Mouse (Mus musculus): Measurements from ENCODE around the gene Ptpn21. TPM values are rescaled to one million over a fixed set of nuclear protein-coding genes. Genes with fewer than 3 reads are reported as not detected.

The Ptpn21 gene
- total and polyA plus RNA-seq, 2 experiments from 2014 or later, result 5.4 to 16.0 TPM

DNA sequence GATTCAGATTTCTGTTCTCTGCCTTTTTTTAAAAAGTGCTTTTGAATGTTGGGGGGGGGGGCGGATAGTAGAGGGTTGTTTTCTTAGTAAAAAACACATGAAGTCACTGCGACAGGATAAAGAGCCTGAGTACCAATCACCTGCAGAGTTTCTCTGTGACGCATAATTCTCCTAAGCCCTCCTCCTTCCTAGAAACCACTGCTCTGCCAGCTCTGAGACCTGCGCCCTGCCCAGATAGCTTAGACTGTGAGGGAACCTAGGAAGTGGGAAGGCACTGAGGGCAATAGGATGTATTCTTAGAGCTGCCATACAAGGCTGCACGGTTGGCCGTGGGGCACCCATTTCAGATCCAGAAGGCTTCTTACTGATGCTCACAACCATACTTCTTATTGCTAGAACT, 24.4 kb downstream of the Ptpn21 start:
- Histone ChIP-seq H3K4me2 (ENCODE audit: low read depth, low read length) (no peak overlapping the region), H3K27me3 (ENCODE audit: control insufficient read depth, insufficient read depth, low read length) (no peaks in the 10 kb centered on the region), H3K36me3 (replicated peaks; ENCODE audit: control insufficient read depth, insufficient read depth, low read length) (peaks cover 8% of the 10 kb centered on the region), H3K4me3 (ENCODE audit: low read depth, low read length) (no peak overlapping the region), H3K27ac (ENCODE audit: low read depth) (no peak overlapping the region), H3K9ac (replicated peaks; ENCODE audit: low read depth, low read length) (no peak overlapping the region), H3K9me3 (replicated peaks; ENCODE audit: control insufficient read depth, low read length) (no peaks in the 10 kb centered on the region), H3K4me1 (ENCODE audit: control insufficient read depth, insufficient read depth) (peaks cover 25% of the 10 kb centered on the region)
- DNase-seq (ENCODE audit: low spot score) (no peak), ATAC-seq (ENCODE audit: insufficient read depth, low read depth) (no peak)
- WGBS, result 74% methylated on average over 6 of the region's 6 CpGs
- TF ChIP-seq EP300 (IDR thresholded peaks at IDR 0.05; ENCODE audit: low read depth), result no peak

DNA sequence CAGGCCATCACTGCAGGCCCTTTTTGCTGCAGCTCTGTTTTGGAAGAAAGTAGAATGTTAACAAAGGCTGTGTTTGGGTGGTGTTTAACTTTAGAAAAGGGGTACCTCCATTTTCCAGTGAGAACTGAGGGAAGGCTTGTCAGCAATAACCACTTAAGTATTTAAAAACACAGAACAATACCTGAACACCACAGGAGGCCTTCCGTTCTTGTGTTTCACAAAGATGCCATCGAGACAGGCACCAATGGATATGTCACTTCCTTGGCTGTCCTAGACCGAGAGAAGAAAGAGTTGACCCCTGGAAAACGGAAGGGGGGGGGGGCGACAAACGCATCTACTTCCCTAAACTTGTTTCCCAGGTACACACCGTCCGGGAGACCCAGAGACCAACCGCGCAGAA, 33.2 kb downstream of the Ptpn21 start:
- H3K9me3 ChIP-seq (replicated peaks; ENCODE audit: control insufficient read depth, low read length), result no peaks in the 10 kb centered on the region
- H3K4me1 ChIP-seq (ENCODE audit: control insufficient read depth, insufficient read depth), result no peaks in the 10 kb centered on the region
- no peak for TF ChIP-seq EP300 (IDR thresholded peaks at IDR 0.05; ENCODE audit: low read depth)
- no peak overlapping the region for H3K27ac ChIP-seq (ENCODE audit: low read depth)
- H3K36me3 ChIP-seq (replicated peaks; ENCODE audit: control insufficient read depth, insufficient read depth, low read length), result peaks cover 46% of the 10 kb centered on the region
- DNase-seq (ENCODE audit: low spot score) (no peak), ATAC-seq (ENCODE audit: insufficient read depth, low read depth) (no peak)
- WGBS, result 90% methylated on average over 10 of the region's 10 CpGs
- no peak overlapping the region for H3K4me3 ChIP-seq (ENCODE audit: low read depth, low read length)
- H3K4me2 ChIP-seq (ENCODE audit: low read depth, low read length), result no peak overlapping the region
- H3K9ac ChIP-seq (replicated peaks; ENCODE audit: low read depth, low read length), result no peak overlapping the region
- H3K27me3 ChIP-seq (ENCODE audit: control insufficient read depth, insufficient read depth, low read length), result no peaks in the 10 kb centered on the region

DNA sequence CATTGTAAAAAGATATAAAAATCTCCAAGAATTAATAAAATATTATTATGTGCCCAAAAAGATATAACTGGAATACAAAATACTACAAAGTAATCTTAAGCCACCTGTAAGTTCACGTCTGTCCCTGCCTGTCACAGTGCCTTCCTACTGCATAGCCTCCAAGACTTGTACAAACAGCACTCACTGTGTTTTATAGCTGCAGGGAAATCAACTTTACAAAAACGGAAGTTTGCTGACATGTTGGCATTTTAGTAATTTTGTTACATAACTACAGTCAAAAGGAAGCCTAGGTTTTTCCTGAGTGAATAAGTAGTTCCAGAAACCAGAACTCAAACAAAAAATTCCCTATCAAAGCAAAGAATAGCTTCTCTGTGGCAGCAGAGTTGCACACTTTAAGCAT, 33.7 kb downstream of the Ptpn21 start:
- ATAC-seq (ENCODE audit: insufficient read depth, low read depth) (no peak), DNase-seq (ENCODE audit: low spot score) (no peak)
- Histone ChIP-seq H3K36me3 (replicated peaks; ENCODE audit: control insufficient read depth, insufficient read depth, low read length) (peaks cover 47% of the 10 kb centered on the region), H3K27ac (ENCODE audit: low read depth) (no peak overlapping the region), H3K4me3 (ENCODE audit: low read depth, low read length) (no peak overlapping the region), H3K9me3 (replicated peaks; ENCODE audit: control insufficient read depth, low read length) (no peaks in the 10 kb centered on the region), H3K27me3 (ENCODE audit: control insufficient read depth, insufficient read depth, low read length) (no peaks in the 10 kb centered on the region), H3K4me2 (ENCODE audit: low read depth, low read length) (no peak overlapping the region), H3K4me1 (ENCODE audit: control insufficient read depth, insufficient read depth) (no peaks in the 10 kb centered on the region), H3K9ac (replicated peaks; ENCODE audit: low read depth, low read length) (no peak overlapping the region)
- no peak for TF ChIP-seq CTCF (IDR thresholded peaks at IDR 0.05; ENCODE audit: low read depth)
- TF ChIP-seq EP300 (IDR thresholded peaks at IDR 0.05; ENCODE audit: low read depth), result no peak
- 69% methylated on average over 2 of the region's 2 CpGs for WGBS

DNA sequence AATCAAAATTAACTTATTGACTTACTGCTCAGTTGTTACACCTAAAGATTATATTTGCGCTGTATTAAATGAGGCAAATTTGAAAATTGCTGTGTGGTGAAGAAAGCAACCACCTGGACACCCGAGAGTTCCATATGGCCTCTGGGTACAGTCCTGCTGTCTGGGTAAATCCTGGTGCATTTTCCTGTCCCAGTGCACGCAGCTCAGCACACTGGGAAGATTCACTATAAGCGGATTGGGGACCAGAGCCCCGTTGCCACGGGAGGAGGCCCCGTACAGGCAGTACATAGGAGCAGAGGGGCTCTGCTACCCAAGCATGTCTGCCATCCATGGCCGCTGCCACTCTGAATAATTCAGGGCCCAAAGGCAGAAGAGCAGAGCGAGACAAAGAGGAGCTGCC, 35.6 kb downstream of the Ptpn21 start:
- Histone ChIP-seq H3K27me3 (ENCODE audit: control insufficient read depth, insufficient read depth, low read length) (no peaks in the 10 kb centered on the region), H3K36me3 (replicated peaks; ENCODE audit: control insufficient read depth, insufficient read depth, low read length) (peaks cover 49% of the 10 kb centered on the region), H3K27ac (ENCODE audit: low read depth) (no peak overlapping the region), H3K9ac (replicated peaks; ENCODE audit: low read depth, low read length) (no peak overlapping the region), H3K4me1 (ENCODE audit: control insufficient read depth, insufficient read depth) (no peaks in the 10 kb centered on the region), H3K9me3 (replicated peaks; ENCODE audit: control insufficient read depth, low read length) (no peaks in the 10 kb centered on the region), H3K4me3 (ENCODE audit: low read depth, low read length) (no peak overlapping the region), H3K4me2 (ENCODE audit: low read depth, low read length) (no peak overlapping the region)
- 94% methylated on average over 9 of the region's 9 CpGs for WGBS
- TF ChIP-seq CTCF (IDR thresholded peaks at IDR 0.05; ENCODE audit: low read depth) (no peak), EP300 (IDR thresholded peaks at IDR 0.05; ENCODE audit: low read depth) (no peak)
- no peak for DNase-seq (ENCODE audit: low spot score)
- ATAC-seq (ENCODE audit: insufficient read depth, low read depth), result no peak

DNA sequence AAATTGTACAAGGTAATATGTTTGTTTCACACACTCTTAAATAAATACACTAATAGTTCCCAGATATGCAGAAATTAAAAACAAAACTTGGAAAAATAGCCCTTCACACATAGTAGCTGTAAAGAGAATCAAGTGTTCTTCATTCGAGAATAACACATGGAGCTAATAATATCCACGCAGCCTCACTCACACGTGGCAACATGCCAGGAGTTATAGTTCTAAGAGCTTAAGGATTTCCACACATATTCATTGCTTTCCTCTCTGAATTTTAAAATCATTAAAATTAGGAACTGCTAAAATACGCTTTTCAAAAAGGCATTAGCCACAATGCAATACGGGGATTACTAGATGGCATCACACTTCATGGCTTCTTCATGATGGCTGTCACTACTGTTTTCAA, 40.0 kb downstream of the Ptpn21 start:
- TF ChIP-seq CTCF (IDR thresholded peaks at IDR 0.05; ENCODE audit: low read depth) (no peak), EP300 (IDR thresholded peaks at IDR 0.05; ENCODE audit: low read depth) (no peak)
- WGBS, result 46% methylated on average over 5 of the region's 5 CpGs
- H3K9ac ChIP-seq (replicated peaks; ENCODE audit: low read depth, low read length), result no peak overlapping the region
- H3K36me3 ChIP-seq (replicated peaks; ENCODE audit: control insufficient read depth, insufficient read depth, low read length), result peaks cover 49% of the 10 kb centered on the region
- H3K4me3 ChIP-seq (ENCODE audit: low read depth, low read length), result no peak overlapping the region
- no peak overlapping the region for H3K27ac ChIP-seq (ENCODE audit: low read depth)
- no peaks in the 10 kb centered on the region for H3K9me3 ChIP-seq (replicated peaks; ENCODE audit: control insufficient read depth, low read length)
- no peaks in the 10 kb centered on the region for H3K27me3 ChIP-seq (ENCODE audit: control insufficient read depth, insufficient read depth, low read length)
- H3K4me2 ChIP-seq (ENCODE audit: low read depth, low read length), result no peak overlapping the region
- no peak for ATAC-seq (ENCODE audit: insufficient read depth, low read depth)
- DNase-seq (ENCODE audit: low spot score), result no peak
- no peaks in the 10 kb centered on the region for H3K4me1 ChIP-seq (ENCODE audit: control insufficient read depth, insufficient read depth)

DNA sequence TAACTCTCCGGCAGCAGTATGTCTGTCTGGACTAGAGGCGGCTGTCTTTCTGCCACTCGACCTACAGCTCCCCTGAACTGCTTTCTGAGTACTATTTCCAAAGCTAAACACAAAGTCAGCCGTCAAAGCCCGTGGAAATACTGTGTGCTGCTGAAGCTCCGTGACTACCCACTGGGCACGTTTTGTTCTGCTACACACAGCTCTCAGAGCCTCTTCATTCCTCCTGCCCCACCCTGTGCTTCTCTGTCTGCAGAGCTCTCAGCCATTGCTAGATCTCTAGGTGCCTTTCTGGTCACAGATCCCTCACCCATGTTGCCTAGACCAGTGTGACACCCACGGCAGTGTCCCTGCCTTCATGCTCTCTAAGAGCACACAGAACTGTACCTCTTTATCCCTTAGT, 47.0 kb downstream of the Ptpn21 start:
- Histone ChIP-seq H3K36me3 (replicated peaks; ENCODE audit: control insufficient read depth, insufficient read depth, low read length) (peaks cover 89% of the 10 kb centered on the region), H3K4me2 (ENCODE audit: low read depth, low read length) (no peak overlapping the region), H3K4me1 (ENCODE audit: control insufficient read depth, insufficient read depth) (no peaks in the 10 kb centered on the region), H3K4me3 (ENCODE audit: low read depth, low read length) (no peak overlapping the region), H3K9ac (replicated peaks; ENCODE audit: low read depth, low read length) (no peak overlapping the region), H3K27ac (ENCODE audit: low read depth) (no peak overlapping the region), H3K27me3 (ENCODE audit: control insufficient read depth, insufficient read depth, low read length) (no peaks in the 10 kb centered on the region), H3K9me3 (replicated peaks; ENCODE audit: control insufficient read depth, low read length) (no peaks in the 10 kb centered on the region)
- no peak for DNase-seq (ENCODE audit: low spot score)
- no peak for ATAC-seq (ENCODE audit: insufficient read depth, low read depth)
- WGBS, result 85% methylated on average over 8 of the region's 8 CpGs
- TF ChIP-seq CTCF (IDR thresholded peaks at IDR 0.05; ENCODE audit: low read depth) (no peak), EP300 (IDR thresholded peaks at IDR 0.05; ENCODE audit: low read depth) (no peak)
